ENCODE assay signal across 12 mouse cellular contexts in genomic region chr16:84931024-84931423, GRCm38 (mm10).
"Had no signal": no experiment of that assay in that cellular context is flagged by ENCODE, and none has a peak within 500 bp of the region (broad histone marks: within the 10 kb centered on the region; RNA-seq: fewer than 3 reads in every experiment).

No protein-coding gene starts in this region.

- DNase-seq: kidney, adult 8-10 months; kidney, postnatal 36 days; layer of hippocampus, adult 9-11 months; layer of hippocampus, postnatal 36 days; liver; liver, embryonic 13.5 days; lung, adult 18-20 months; right cerebral cortex, adult 18-20 months; right cerebral cortex, postnatal 25 days; thymus, postnatal 4 days had no signal

- H3K27me3 ChIP-seq: limb, embryonic 12.5 days; liver, embryonic 13.5 days had no signal

- H3K9me3 ChIP-seq: limb, embryonic 12.5 days; liver, embryonic 13.5 days had no signal

- H3K4me3 ChIP-seq: limb, embryonic 12.5 days; liver, embryonic 13.5 days had no signal

- H3K4me1 ChIP-seq: limb, embryonic 12.5 days; liver, embryonic 13.5 days had no signal

- H3K4me2 ChIP-seq: limb, embryonic 12.5 days; liver, embryonic 13.5 days had no signal

- H3K9ac ChIP-seq: limb, embryonic 12.5 days; liver, embryonic 13.5 days had no signal

- H3K36me3 ChIP-seq: limb, embryonic 12.5 days; liver, embryonic 13.5 days had no signal

- H3K27ac ChIP-seq: kidney, postnatal 0 days; limb, embryonic 12.5 days; liver, embryonic 13.5 days had no signal
